Mouse (Mus musculus) heart, adult 2 months (tissue): Measurements from ENCODE around the gene Prr19. TPM values are rescaled to one million over a fixed set of nuclear protein-coding genes. Genes with fewer than 3 reads are reported as not detected.

ENCODE experiments used
- DNase-seq, 2 experiments: peaks; one replicate each; pipeline ENCODE4 v3.0.0; 2021
- H3K27ac ChIP-seq: fragments of 200-600 bp; 2 replicates; pipeline ENCODE4 v1.8.1; 2022
- H3K27me3 ChIP-seq: fragments of 200-500 bp; 2 replicates; pipeline ENCODE4 v1.6.1; 2012; ENCODE audit warnings: mild to moderate bottlenecking, low read length, inconsistent platforms, mixed read lengths; ENCODE audit not compliant: control insufficient read depth, insufficient read depth
- H3K36me3 ChIP-seq: fragments of 200-500 bp; 2 replicates; pipeline ENCODE4 v1.6.1; 2012; ENCODE audit warnings: low read length, inconsistent platforms; ENCODE audit not compliant: control insufficient read depth, insufficient read depth
- H3K4me1 ChIP-seq: fragments of 200-500 bp; 2 replicates; pipeline ENCODE4 v1.6.1; 2011; ENCODE audit warnings: low read length; ENCODE audit not compliant: control insufficient read depth, insufficient read depth
- H3K4me3 ChIP-seq: fragments of 200-600 bp; 2 replicates; pipeline ENCODE4 v1.8.1; 2022
- H3K79me2 ChIP-seq: fragments of 200-500 bp; replicated peaks from 2 replicates; pipeline ENCODE4 v1.6.1; 2012; ENCODE audit warnings: mild to moderate bottlenecking, inconsistent platforms, low read length, moderate library complexity, mixed read lengths; ENCODE audit not compliant: control insufficient read depth, insufficient read depth
- H3K9ac ChIP-seq: fragments of 200-500 bp; 2 replicates; pipeline ENCODE4 v1.6.1; 2012; ENCODE audit warnings: low read depth, mild to moderate bottlenecking, control low read depth, inconsistent platforms, low read length, mixed read lengths
- CTCF ChIP-seq: fragments of 200-600 bp; IDR thresholded peaks from 2 replicates; pipeline ENCODE4 v1.8.1; 2022; ENCODE audit warnings: antibody characterized with exemption, mild to moderate bottlenecking, moderate library complexity
- EP300 ChIP-seq: fragments of 200-500 bp; IDR thresholded peaks from 2 replicates; pipeline ENCODE4 v1.6.1; 2011; ENCODE audit warnings: low read depth, low read length, control low read depth; ENCODE audit not compliant: insufficient read depth
- POLR2A ChIP-seq: fragments of 200-500 bp; IDR thresholded peaks from 2 replicates; pipeline ENCODE4 v1.6.1; 2011; ENCODE audit warnings: mild to moderate bottlenecking, low read depth, low read length, control low read depth; ENCODE audit not compliant: insufficient read depth
- WGBS: fragments of 180-500 bp; shearing (Covaris S2); methylation state at CpG from one replicate; pipeline ENCODE4 v1.1.7; 2018; 5-methylcytosine and 5-hydroxymethylcytosine counted together
- intact Hi-C: fragments of 180-260 bp; cut with DNase I; formaldehyde crosslinking; loops from one replicate; pipeline ENCODE4 v1.15.1; 2025
- polyA plus RNA-seq: library from polyadenylated mRNA; depleted of rRNA; stranded (reverse); fragments of >200 nt; gene quantifications from 2 replicates; pipeline ENCODE4 v1.2.3, GENCODE M21; 2012
- total RNA-seq, 2 experiments: library from RNA; stranded (reverse); gene quantifications; 2 replicates each; pipeline ENCODE4 v1.2.3; 2021

Prr19 gene
- total and polyA plus RNA-seq, 3 experiments, result not detected

DNA sequence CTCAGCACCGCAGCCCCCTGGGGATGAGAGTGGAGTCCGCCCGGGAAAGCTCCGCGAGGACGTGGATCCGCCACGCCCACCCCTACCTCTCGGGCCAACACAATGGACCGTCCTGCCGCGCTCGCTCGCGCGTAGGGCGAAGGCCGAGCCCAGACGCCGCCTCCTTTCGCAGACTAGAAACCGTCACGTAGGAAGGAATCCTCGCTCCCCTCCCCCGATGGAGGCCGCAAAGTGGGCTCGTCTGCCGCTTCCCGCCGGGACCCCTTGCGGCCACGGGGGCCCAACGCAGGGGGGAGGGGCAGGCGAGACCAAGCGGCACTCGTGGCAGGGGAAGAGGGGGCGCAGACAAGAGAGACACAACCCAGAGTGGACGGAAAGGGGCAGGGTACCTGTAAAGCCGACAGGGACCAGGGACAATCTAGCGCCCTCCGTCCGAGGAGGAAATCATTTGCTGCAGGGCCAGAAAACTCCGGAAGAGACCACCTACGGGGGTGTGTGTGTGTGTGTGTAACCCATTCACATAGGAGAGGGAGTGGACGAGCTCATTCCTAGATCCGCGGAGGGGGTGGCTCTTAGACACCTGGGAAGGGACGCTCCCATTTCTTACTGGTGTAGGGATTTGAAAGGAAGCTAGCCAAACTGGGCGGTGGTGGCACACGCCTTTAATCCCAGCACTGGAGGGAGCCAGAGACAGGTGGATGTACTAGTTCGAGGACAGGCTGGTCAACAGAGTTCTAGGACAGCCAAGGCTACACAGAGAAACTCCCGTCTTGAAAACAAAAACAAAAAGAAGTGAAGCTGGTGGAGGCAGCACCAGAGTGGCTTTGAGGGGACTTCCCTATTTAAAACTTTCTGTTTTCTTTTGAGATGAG lies 3.5 kb upstream of the Prr19 start, which contains the start of gene Pafah1b3:
TSS of gene Pafah1b3 (minus strand) at position 533 of the 872 bp plus-strand sequence.
- no peaks in the 10 kb centered on the region for H3K27me3 ChIP-seq
- peak within 1 kb of the TSS; percentile 73 for H3K4me3 ChIP-seq
- no peaks in the 10 kb centered on the region for H3K36me3 ChIP-seq
- DNase-seq, result peak; percentile 74 to 79
- intact Hi-C loops, result loop anchor here (1.0 kb wide), 1 partner anchor 19 kb away; no protein-coding TSS in a partner anchor
- 1% methylated on average over 52 of the region's 52 CpGs for WGBS
- no peaks in the 10 kb centered on the region for H3K4me1 ChIP-seq
- peak within 1 kb of the TSS; percentile 81 for H3K9ac ChIP-seq
- TF ChIP-seq CTCF (peak; percentile 46), POLR2A (0 out of 2 replicates have a peak, but pooled peaks have one; percentile 7), EP300 (no peak)
- H3K79me2 ChIP-seq, result no peaks in the 10 kb centered on the region
- peak within 1 kb of the TSS; percentile 55 for H3K27ac ChIP-seq

DNA sequence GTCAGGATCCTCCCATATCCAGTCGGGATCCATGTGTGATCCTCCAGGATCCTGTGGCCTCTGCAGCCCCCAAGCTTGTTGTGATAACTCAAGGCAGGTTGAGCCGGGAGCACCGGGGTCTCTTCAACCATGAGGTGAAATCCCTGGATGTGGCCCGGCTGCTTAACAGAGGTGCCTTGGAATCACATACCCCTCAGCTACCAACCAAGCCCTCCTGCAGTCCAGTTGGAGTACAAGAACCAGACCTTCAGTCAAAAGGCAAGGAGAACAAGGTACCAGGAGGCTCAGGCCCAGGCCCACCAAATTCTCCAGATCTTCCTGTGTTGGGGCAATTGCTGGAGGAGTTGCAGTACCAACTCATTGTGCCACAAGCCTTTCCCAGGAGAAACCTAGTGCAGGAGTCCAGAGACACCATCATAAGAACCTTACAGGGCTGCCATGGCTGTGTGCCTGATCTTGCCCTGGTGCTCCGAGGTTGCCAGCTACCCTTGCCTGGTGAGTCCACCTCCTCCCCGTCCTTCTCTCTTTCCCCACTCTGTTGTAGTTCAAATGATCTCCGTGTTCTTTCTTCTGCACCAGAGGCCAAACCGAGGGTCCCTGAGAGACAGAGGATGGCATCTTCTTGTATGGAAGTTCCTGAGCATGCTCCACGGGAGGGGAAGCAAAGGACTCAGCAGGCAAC lies 1.9 kb downstream of the Prr19 start:
- Histone ChIP-seq H3K79me2 (no peaks in the 10 kb centered on the region), H3K27ac (no peak overlapping the region), H3K4me3 (no peak overlapping the region), H3K9ac (no peak overlapping the region), H3K4me1 (no peaks in the 10 kb centered on the region), H3K27me3 (no peaks in the 10 kb centered on the region), H3K36me3 (no peaks in the 10 kb centered on the region)
- WGBS, result 53% methylated on average over 9 of the region's 9 CpGs
- no peak for DNase-seq
- TF ChIP-seq EP300 (no peak), CTCF (no peak)
- intact Hi-C loops, result no loop called here

DNA sequence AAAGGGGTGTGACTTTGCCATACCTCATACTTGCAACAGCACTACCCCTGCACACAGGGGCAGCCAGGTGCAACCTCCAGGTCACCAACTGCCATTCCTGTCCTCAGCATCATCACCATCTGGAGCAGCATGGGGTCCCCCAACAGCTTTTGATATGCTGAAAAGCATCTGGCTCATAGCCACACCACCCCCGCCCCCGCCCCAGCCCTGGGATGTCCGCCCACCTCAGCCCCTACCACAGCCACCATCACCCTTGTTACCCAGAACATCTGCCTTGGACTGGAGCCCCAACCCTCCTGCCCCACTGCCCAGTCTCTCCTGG lies 2.4 kb downstream of the Prr19 start:
- no peaks in the 10 kb centered on the region for H3K4me1 ChIP-seq
- DNase-seq, result no peak
- H3K36me3 ChIP-seq, result no peaks in the 10 kb centered on the region
- H3K27ac ChIP-seq, result no peak overlapping the region
- no peak overlapping the region for H3K9ac ChIP-seq
- H3K27me3 ChIP-seq, result no peaks in the 10 kb centered on the region; the same call in 1 of the 2 replicates
- H3K4me3 ChIP-seq, result no peak overlapping the region
- H3K79me2 ChIP-seq, result no peaks in the 10 kb centered on the region
- TF ChIP-seq POLR2A (no peak), EP300 (no peak), CTCF (no peak)
- 58% methylated on average over 3 of the region's 3 CpGs for WGBS
- intact Hi-C loops, result no loop called here

DNA sequence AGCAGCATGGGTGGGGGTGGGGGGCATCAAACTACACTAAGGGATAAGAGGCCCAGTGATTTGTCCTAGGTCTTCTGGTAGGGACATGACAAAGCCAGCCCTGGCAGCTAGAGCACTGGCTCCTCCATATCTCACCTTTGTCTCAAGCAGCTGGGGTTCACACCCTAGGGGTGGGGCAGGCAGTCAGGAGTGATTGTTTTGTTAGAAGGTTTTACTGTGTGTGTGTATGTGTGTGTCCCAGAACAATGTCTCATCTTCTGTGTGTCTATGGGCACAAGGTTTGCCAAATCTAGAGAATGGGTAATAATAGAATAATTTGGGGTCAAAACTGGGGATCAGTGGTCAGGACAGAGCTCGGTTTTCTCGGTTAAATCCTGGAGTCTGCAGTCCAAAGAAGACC lies 4.3 kb downstream of the Prr19 start:
- intact Hi-C loops, result no loop called here
- Histone ChIP-seq H3K79me2 (no peaks in the 10 kb centered on the region), H3K4me1 (no peaks in the 10 kb centered on the region), H3K27me3 (peaks cover 2% of the 10 kb centered on the region; the same call in 1 of the 2 replicates), H3K36me3 (no peaks in the 10 kb centered on the region), H3K9ac (no peak overlapping the region), H3K27ac (no peak overlapping the region), H3K4me3 (no peak overlapping the region)
- TF ChIP-seq EP300 (no peak), POLR2A (no peak), CTCF (no peak)
- no peak for DNase-seq
- WGBS, result 2% methylated on average over 2 of the region's 2 CpGs

DNA sequence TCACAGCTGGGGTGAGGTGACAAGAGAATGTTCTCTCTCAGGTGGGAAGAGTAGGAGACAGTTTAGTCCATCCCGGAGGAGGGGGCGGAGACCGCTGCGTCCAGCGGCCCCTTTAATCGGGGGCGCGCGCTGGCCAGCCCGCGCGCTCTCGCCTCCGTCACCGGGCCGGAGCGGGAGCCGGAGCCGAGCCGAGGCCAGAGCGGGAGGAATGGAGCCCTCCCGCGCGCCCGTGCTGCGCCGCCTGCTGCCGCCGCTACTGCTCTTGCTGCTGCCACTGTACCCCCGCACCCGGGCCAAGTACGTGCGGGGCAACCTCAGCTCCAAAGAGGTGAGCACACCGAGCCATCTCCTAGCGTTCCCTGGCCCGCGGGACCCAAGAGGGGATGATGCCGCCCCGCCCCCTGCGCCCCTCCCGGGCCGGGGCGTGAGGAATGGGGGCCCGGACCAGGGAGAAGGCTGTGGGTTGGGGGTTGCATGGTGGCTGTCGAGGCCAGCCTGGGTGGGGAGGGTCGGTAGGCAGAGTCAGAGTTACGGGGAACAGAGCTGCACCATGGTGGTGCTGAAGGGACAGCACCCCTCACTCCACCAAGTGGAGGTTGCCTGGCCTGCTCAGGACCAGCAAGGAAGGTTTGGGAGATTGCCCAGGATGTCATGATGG lies 4.9 kb downstream of the Prr19 start, which contains the start of gene Tmem145:
TSS of gene Tmem145 (plus strand) at position 151 of the 658 bp plus-strand sequence.
- under 1% methylated on average over 47 of the region's 47 CpGs for WGBS
- no peaks in the 10 kb centered on the region for H3K79me2 ChIP-seq
- no peaks in the 10 kb centered on the region for H3K4me1 ChIP-seq
- no peaks in the 10 kb centered on the region for H3K36me3 ChIP-seq
- H3K27ac ChIP-seq, result no peak within 1 kb of the TSS
- peaks cover 3% of the 10 kb centered on the region; the same call in 1 of the 2 replicates for H3K27me3 ChIP-seq
- intact Hi-C loops, result no loop called here
- H3K4me3 ChIP-seq, result peak within 1 kb of the TSS; percentile 47
- DNase-seq, result no peak
- TF ChIP-seq POLR2A (no peak), EP300 (no peak), CTCF (no peak)
- H3K9ac ChIP-seq, result no peak within 1 kb of the TSS

DNA sequence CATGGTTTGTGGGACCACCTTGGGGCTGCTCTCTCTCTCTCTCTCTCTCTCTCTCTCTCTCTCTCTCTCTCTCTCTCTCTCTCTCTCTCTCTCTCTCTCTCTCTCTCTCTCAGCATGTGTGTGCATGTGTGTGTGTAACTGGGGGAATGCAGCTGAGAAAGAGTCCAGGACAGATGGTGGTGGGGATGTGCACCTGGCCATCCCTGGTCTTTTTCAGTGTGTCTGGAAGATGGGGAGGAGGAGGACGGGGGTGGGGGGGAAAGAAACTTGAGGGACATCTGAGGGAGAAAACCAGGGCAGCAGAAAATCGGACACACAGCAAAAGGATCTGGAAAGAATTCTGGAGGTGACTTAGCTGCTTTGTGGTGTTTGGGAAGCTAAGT lies 5.4 kb downstream of the Prr19 start:
- Histone ChIP-seq H3K79me2 (no peaks in the 10 kb centered on the region), H3K36me3 (no peaks in the 10 kb centered on the region), H3K27ac (no peak overlapping the region), H3K27me3 (peaks cover 3% of the 10 kb centered on the region; the same call in 1 of the 2 replicates), H3K9ac (no peak overlapping the region), H3K4me3 (no peak overlapping the region), H3K4me1 (no peaks in the 10 kb centered on the region)
- WGBS, result 39% methylated on average over 2 of the region's 2 CpGs
- intact Hi-C loops, result no loop called here
- DNase-seq, result no peak
- TF ChIP-seq EP300, result no peak
- no peak for TF ChIP-seq POLR2A
- no peak for TF ChIP-seq CTCF
